Mouse (Mus musculus) bone marrow, adult 2 months (tissue): ENCODE measurements at regions not wholly inside any gene's neighbourhood (a gene's known extent, or its start where the extent isn't known, plus 50 kb on each side); places are given as distances from the start of the nearest gene placed in this dataset.

Experiments used
- CTCF ChIP-seq: fragments of 200-500 bp; IDR thresholded peaks from 2 replicates; pipeline ENCODE4 v1.5.1; 2011; ENCODE audit warnings: low read length, control low read depth; ENCODE audit not compliant: control insufficient read depth, insufficient read depth
- POLR2A ChIP-seq: fragments of 200-500 bp; IDR thresholded peaks from 2 replicates; pipeline ENCODE4 v1.6.1; 2011; ENCODE audit warnings: low read depth, mild to moderate bottlenecking, control low read depth, low read length, borderline replicate concordance; ENCODE audit not compliant: control insufficient read depth

DNA sequence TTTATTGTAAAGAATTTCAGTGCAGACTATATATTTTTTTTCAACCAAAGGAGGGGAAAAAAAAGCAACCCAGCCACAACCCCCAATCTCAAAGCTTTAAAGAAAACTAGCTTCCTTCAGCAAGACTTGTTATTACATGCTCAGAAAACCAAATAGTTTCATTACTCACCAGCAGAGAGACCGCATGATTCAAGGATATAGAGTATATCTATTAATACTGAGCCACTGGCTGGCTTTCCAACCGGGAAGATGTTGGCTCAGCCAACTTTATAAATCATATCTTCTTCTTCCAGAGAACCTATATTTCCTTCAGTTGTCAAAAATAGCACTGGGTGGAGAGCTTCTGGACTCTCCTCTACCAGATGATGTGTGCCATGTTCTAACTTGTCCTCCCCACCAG lies 133.2 kb downstream of the Trim33 start:
- no peak for TF ChIP-seq CTCF
- TF ChIP-seq POLR2A = no peak
